Mouse (Mus musculus): ENCODE results near the gene Ppp6r3.

Gene Ppp6r3

GRCm38 (mm10) chr19:3447348-3447747 lies 128.2 kb downstream of the Ppp6r3 start:
- H3K36me3 ChIP-seq (ENCODE audit: control insufficient read depth, insufficient read depth, low read length, poor library complexity, severe bottlenecking), result no peaks in the 10 kb centered on the region
- H3K27me3 ChIP-seq (ENCODE audit: control insufficient read depth, insufficient read depth, low read length, poor library complexity, severe bottlenecking), result no peaks in the 10 kb centered on the region
- no peak for DNase-seq (ENCODE audit: low read depth, low spot score)

GRCm38 (mm10) chr19:3441092-3441491 lies 134.5 kb downstream of the Ppp6r3 start:
- no peaks in the 10 kb centered on the region for H3K36me3 ChIP-seq (ENCODE audit: control insufficient read depth, insufficient read depth, low read length, poor library complexity, severe bottlenecking)
- H3K27me3 ChIP-seq (ENCODE audit: control insufficient read depth, insufficient read depth, low read length, poor library complexity, severe bottlenecking), result no peaks in the 10 kb centered on the region
- no peak for DNase-seq (ENCODE audit: low read depth, low spot score)

GRCm38 (mm10) chr19:3440667-3441066 lies 134.9 kb downstream of the Ppp6r3 start:
- Histone ChIP-seq H3K36me3 (ENCODE audit: control insufficient read depth, insufficient read depth, low read length, poor library complexity, severe bottlenecking) (no peaks in the 10 kb centered on the region), H3K27me3 (ENCODE audit: control insufficient read depth, insufficient read depth, low read length, poor library complexity, severe bottlenecking) (no peaks in the 10 kb centered on the region)
- no peak for DNase-seq (ENCODE audit: low read depth, low spot score)

- DNase-seq (ENCODE audit: low read depth, low spot score), result peak; percentile 15
- Histone ChIP-seq H3K36me3 (ENCODE audit: control insufficient read depth, insufficient read depth, low read length, poor library complexity, severe bottlenecking) (no peaks in the 10 kb centered on the region), H3K27me3 (ENCODE audit: control insufficient read depth, insufficient read depth, low read length, poor library complexity, severe bottlenecking) (no peaks in the 10 kb centered on the region)
Measured at GRCm38 (mm10) chr19:3437980-3438379, 137.6 kb downstream of the Ppp6r3 start.

GRCm38 (mm10) chr19:3436840-3437239 lies 138.7 kb downstream of the Ppp6r3 start:
- peak; percentile 60 for DNase-seq (ENCODE audit: low read depth, low spot score)
- H3K36me3 ChIP-seq (ENCODE audit: control insufficient read depth, insufficient read depth, low read length, poor library complexity, severe bottlenecking), result no peaks in the 10 kb centered on the region
- H3K27me3 ChIP-seq (ENCODE audit: control insufficient read depth, insufficient read depth, low read length, poor library complexity, severe bottlenecking), result no peaks in the 10 kb centered on the region

- Histone ChIP-seq H3K36me3 (ENCODE audit: control insufficient read depth, insufficient read depth, low read length, poor library complexity, severe bottlenecking) (no peaks in the 10 kb centered on the region), H3K27me3 (ENCODE audit: control insufficient read depth, insufficient read depth, low read length, poor library complexity, severe bottlenecking) (no peaks in the 10 kb centered on the region)
- DNase-seq (ENCODE audit: low read depth, low spot score), result no peak
Measured at GRCm38 (mm10) chr19:3435824-3436223, 139.7 kb downstream of the Ppp6r3 start.

- H3K27me3 ChIP-seq (ENCODE audit: control insufficient read depth, insufficient read depth, low read length, poor library complexity, severe bottlenecking), result no peaks in the 10 kb centered on the region
- no peak for DNase-seq (ENCODE audit: low read depth, low spot score)
- no peaks in the 10 kb centered on the region for H3K36me3 ChIP-seq (ENCODE audit: control insufficient read depth, insufficient read depth, low read length, poor library complexity, severe bottlenecking)
Measured at GRCm38 (mm10) chr19:3434641-3435040, 140.9 kb downstream of the Ppp6r3 start.

GRCm38 (mm10) chr19:3434124-3434523 lies 141.4 kb downstream of the Ppp6r3 start:
- no peak for DNase-seq (ENCODE audit: low read depth, low spot score)
- Histone ChIP-seq H3K27me3 (ENCODE audit: control insufficient read depth, insufficient read depth, low read length, poor library complexity, severe bottlenecking) (no peaks in the 10 kb centered on the region), H3K36me3 (ENCODE audit: control insufficient read depth, insufficient read depth, low read length, poor library complexity, severe bottlenecking) (no peaks in the 10 kb centered on the region)

GRCm38 (mm10) chr19:3431969-3432368 lies 143.6 kb downstream of the Ppp6r3 start:
- Histone ChIP-seq H3K27me3 (ENCODE audit: control insufficient read depth, insufficient read depth, low read length, poor library complexity, severe bottlenecking) (no peaks in the 10 kb centered on the region), H3K36me3 (ENCODE audit: control insufficient read depth, insufficient read depth, low read length, poor library complexity, severe bottlenecking) (no peaks in the 10 kb centered on the region)
- no peak for DNase-seq (ENCODE audit: low read depth, low spot score)

GRCm38 (mm10) chr19:3431066-3431465 lies 144.5 kb downstream of the Ppp6r3 start:
- H3K27me3 ChIP-seq (ENCODE audit: control insufficient read depth, insufficient read depth, low read length, poor library complexity, severe bottlenecking), result no peaks in the 10 kb centered on the region
- no peak for DNase-seq (ENCODE audit: low read depth, low spot score)

GRCm38 (mm10) chr19:3429156-3429816 lies 146.3 kb downstream of the Ppp6r3 start:
- DNase-seq (ENCODE audit: low read depth, low spot score), result no peak
- Histone ChIP-seq H3K27me3 (ENCODE audit: control insufficient read depth, insufficient read depth, low read length, poor library complexity, severe bottlenecking) (no peaks in the 10 kb centered on the region), H3K36me3 (ENCODE audit: control insufficient read depth, insufficient read depth, low read length, poor library complexity, severe bottlenecking) (no peaks in the 10 kb centered on the region)

More at GRCm38 (mm10) chr19:3431066-3431465, 144.5 kb downstream of the Ppp6r3 start:
- no peaks in the 10 kb centered on the region for H3K36me3 ChIP-seq (ENCODE audit: control insufficient read depth, insufficient read depth, low read length, poor library complexity, severe bottlenecking)

GRCm38 (mm10) chr19:3428057-3428830 lies 147.3 kb downstream of the Ppp6r3 start:
- no peaks in the 10 kb centered on the region for H3K27me3 ChIP-seq (ENCODE audit: control insufficient read depth, insufficient read depth, low read length, poor library complexity, severe bottlenecking)
- H3K36me3 ChIP-seq (ENCODE audit: control insufficient read depth, insufficient read depth, low read length, poor library complexity, severe bottlenecking), result no peaks in the 10 kb centered on the region
- no peak for DNase-seq (ENCODE audit: low read depth, low spot score)

GRCm38 (mm10) chr19:3424214-3424613 lies 151.3 kb downstream of the Ppp6r3 start:
- H3K27me3 ChIP-seq (ENCODE audit: control insufficient read depth, insufficient read depth, low read length, poor library complexity, severe bottlenecking), result no peaks in the 10 kb centered on the region
- DNase-seq (ENCODE audit: low read depth, low spot score), result no peak
- no peaks in the 10 kb centered on the region for H3K36me3 ChIP-seq (ENCODE audit: control insufficient read depth, insufficient read depth, low read length, poor library complexity, severe bottlenecking)

GRCm38 (mm10) chr19:3422981-3423380 lies 152.6 kb downstream of the Ppp6r3 start:
- Histone ChIP-seq H3K27me3 (ENCODE audit: control insufficient read depth, insufficient read depth, low read length, poor library complexity, severe bottlenecking) (no peaks in the 10 kb centered on the region), H3K36me3 (ENCODE audit: control insufficient read depth, insufficient read depth, low read length, poor library complexity, severe bottlenecking) (no peaks in the 10 kb centered on the region)
- DNase-seq (ENCODE audit: low read depth, low spot score), result no peak

- no peak for DNase-seq (ENCODE audit: low read depth, low spot score)
- no peaks in the 10 kb centered on the region for H3K27me3 ChIP-seq (ENCODE audit: control insufficient read depth, insufficient read depth, low read length, poor library complexity, severe bottlenecking)
Measured at GRCm38 (mm10) chr19:3422488-3422887, 153.1 kb downstream of the Ppp6r3 start.

More at GRCm38 (mm10) chr19:3422488-3422887, 153.1 kb downstream of the Ppp6r3 start:
- H3K36me3 ChIP-seq (ENCODE audit: control insufficient read depth, insufficient read depth, low read length, poor library complexity, severe bottlenecking), result no peaks in the 10 kb centered on the region

Measured in splenic B cell, adult 2 months (primary cell).